Mouse (Mus musculus) hindbrain, embryonic 11.5 days (tissue): ENCODE results near the gene Atp10b. TPM values are rescaled to one million over a fixed set of nuclear protein-coding genes. Genes with fewer than 3 reads are reported as not detected.

Source experiments
- ATAC-seq: fragments of 200-750 bp; cut with Nextera tagmentation; 2 replicates; pipeline ENCODE4 v1.8.0; 2017; ENCODE audit warnings: mild to moderate bottlenecking, moderate TSS enrichment, moderate library complexity; ENCODE audit not compliant: low FRiP score
- DNase-seq: peaks from one replicate; pipeline ENCODE4 v3.0.0-alpha.2; 2015; ENCODE audit warnings: low spot score
- H3K27ac ChIP-seq: fragments of 300-500 bp; sonication (generic); 2 replicates; pipeline ENCODE4 v1.5.1; 2014; ENCODE audit warnings: mild to moderate bottlenecking, low read depth, low read length
- H3K27me3 ChIP-seq: fragments of 300-500 bp; sonication (generic); 2 replicates; pipeline ENCODE4 v1.6.1; 2014; ENCODE audit warnings: mild to moderate bottlenecking, low read length, moderate library complexity, mixed read lengths; ENCODE audit not compliant: control insufficient read depth, insufficient read depth
- H3K36me3 ChIP-seq: fragments of 300-500 bp; sonication (generic); 2 replicates; pipeline ENCODE4 v1.6.1; 2014; ENCODE audit warnings: mild to moderate bottlenecking, low read length, moderate library complexity, mixed read lengths; ENCODE audit not compliant: control insufficient read depth, insufficient read depth
- H3K4me1 ChIP-seq: fragments of 300-500 bp; sonication (generic); replicated peaks from 2 replicates; pipeline ENCODE4 v1.6.1; 2014; ENCODE audit warnings: low read length, mixed read lengths; ENCODE audit not compliant: control insufficient read depth, insufficient read depth
- H3K4me2 ChIP-seq: fragments of 300-500 bp; sonication (generic); replicated peaks from 2 replicates; pipeline ENCODE4 v1.6.1; 2014; ENCODE audit warnings: mild to moderate bottlenecking, low read depth, low read length
- H3K4me3 ChIP-seq: fragments of 300-500 bp; sonication (generic); 2 replicates; pipeline ENCODE4 v1.5.1; 2014; ENCODE audit warnings: low read depth, low read length
- H3K9ac ChIP-seq: fragments of 300-500 bp; sonication (generic); 2 replicates; pipeline ENCODE4 v1.6.1; 2014; ENCODE audit warnings: low read depth, low read length
- H3K9me3 ChIP-seq: fragments of 300-500 bp; sonication (generic); 2 replicates; pipeline ENCODE4 v1.6.1; 2016; ENCODE audit warnings: low read length; ENCODE audit not compliant: control insufficient read depth
- WGBS: fragments of 180-500 bp; shearing (Covaris S2); extraction: QIAGEN DNeasy Blood & Tissue Kit; methylation state at CpG from one replicate; pipeline ENCODE4 v1.1.7; 2014; 5-methylcytosine and 5-hydroxymethylcytosine counted together
- polyA plus RNA-seq: library from polyadenylated mRNA; unstranded; fragments of >200 nt; fragmentation: Nextera tagmentation; extraction: Ambion mirVana; gene quantifications from 2 replicates; pipeline ENCODE4 v1.2.1, GENCODE M21; 2014

Gene Atp10b
- polyA plus RNA-seq, 1 experiment from 2014 or later, result 0.71 TPM

DNA sequence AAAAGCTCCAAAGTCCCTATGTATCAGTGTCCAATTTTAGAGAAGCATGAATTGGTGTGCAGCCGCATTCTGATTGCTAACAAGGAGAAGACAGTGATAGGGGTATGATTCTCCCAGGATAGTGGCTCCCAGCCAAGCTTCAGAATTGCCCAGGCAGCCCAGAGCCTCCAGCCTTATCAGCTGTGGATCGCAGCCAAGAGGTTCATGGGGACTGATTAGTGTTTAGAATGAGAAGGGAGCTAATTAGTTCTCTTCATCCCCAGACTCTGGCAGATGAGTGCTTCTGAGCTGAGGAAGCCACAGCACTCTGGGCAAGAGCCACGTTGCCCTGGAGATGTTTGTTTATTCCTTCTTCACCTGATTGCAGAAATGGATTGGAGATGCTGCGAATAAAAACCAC is 67.3 kb downstream of the Atp10b start:
- no peaks in the 10 kb centered on the region for H3K4me1 ChIP-seq
- no peak overlapping the region for H3K4me2 ChIP-seq
- no peaks in the 10 kb centered on the region for H3K27me3 ChIP-seq
- H3K9ac ChIP-seq, result no peak overlapping the region
- no peaks in the 10 kb centered on the region for H3K36me3 ChIP-seq
- ATAC-seq (no peak), DNase-seq (no peak)
- no peak overlapping the region for H3K27ac ChIP-seq
- 82% methylated on average over 4 of the region's 4 CpGs for WGBS
- no peak overlapping the region for H3K4me3 ChIP-seq
- no peaks in the 10 kb centered on the region for H3K9me3 ChIP-seq

- DNase-seq, result no peak
- H3K9ac ChIP-seq, result no peak overlapping the region
- no peaks in the 10 kb centered on the region for H3K4me1 ChIP-seq
- no peak overlapping the region for H3K4me3 ChIP-seq
- no peaks in the 10 kb centered on the region for H3K36me3 ChIP-seq
- H3K9me3 ChIP-seq, result no peaks in the 10 kb centered on the region
- WGBS, result 95% methylated on average over 6 of the region's 6 CpGs
- H3K27me3 ChIP-seq, result no peaks in the 10 kb centered on the region
- H3K4me2 ChIP-seq, result no peak overlapping the region
- H3K27ac ChIP-seq, result no peak overlapping the region
- no peak for ATAC-seq
Observed at GRCm38 (mm10) chr11:43230231-43230630, 80.6 kb downstream of the Atp10b start.

- DNase-seq, result no peak
- 80% methylated on average over 7 of the region's 7 CpGs for WGBS
Observed at GRCm38 (mm10) chr11:43232073-43232472, 82.4 kb downstream of the Atp10b start.

GRCm38 (mm10) chr11:43236360-43237039 is 86.8 kb downstream of the Atp10b start:
- no peaks in the 10 kb centered on the region for H3K27me3 ChIP-seq
- no peaks in the 10 kb centered on the region for H3K36me3 ChIP-seq
- DNase-seq, result no peak
- no peaks in the 10 kb centered on the region for H3K9me3 ChIP-seq
- H3K4me1 ChIP-seq, result no peaks in the 10 kb centered on the region
- no peak overlapping the region for H3K9ac ChIP-seq
- H3K27ac ChIP-seq, result no peak overlapping the region
- ATAC-seq, result no peak
- H3K4me2 ChIP-seq, result no peak overlapping the region
- WGBS, result 86% methylated on average over 8 of the region's 8 CpGs
- no peak overlapping the region for H3K4me3 ChIP-seq

More at GRCm38 (mm10) chr11:43232073-43232472, 82.4 kb downstream of the Atp10b start:
- Histone ChIP-seq H3K4me3 (no peak overlapping the region), H3K9me3 (no peaks in the 10 kb centered on the region), H3K36me3 (no peaks in the 10 kb centered on the region), H3K9ac (no peak overlapping the region), H3K27me3 (no peaks in the 10 kb centered on the region), H3K4me2 (no peak overlapping the region), H3K4me1 (no peaks in the 10 kb centered on the region), H3K27ac (no peak overlapping the region)
- no peak for ATAC-seq

- Histone ChIP-seq H3K27ac (no peak overlapping the region), H3K4me2 (no peak overlapping the region), H3K4me3 (no peak overlapping the region), H3K9me3 (no peaks in the 10 kb centered on the region), H3K9ac (no peak overlapping the region), H3K36me3 (no peaks in the 10 kb centered on the region), H3K27me3 (no peaks in the 10 kb centered on the region), H3K4me1 (no peaks in the 10 kb centered on the region)
- ATAC-seq (no peak), DNase-seq (no peak)
- 94% methylated on average over 8 of the region's 8 CpGs for WGBS
Observed at GRCm38 (mm10) chr11:43239804-43240203, 90.1 kb downstream of the Atp10b start.

- H3K9ac ChIP-seq, result no peak overlapping the region
- H3K4me1 ChIP-seq, result no peaks in the 10 kb centered on the region
- no peaks in the 10 kb centered on the region for H3K9me3 ChIP-seq
- H3K36me3 ChIP-seq, result no peaks in the 10 kb centered on the region
- no peak overlapping the region for H3K4me2 ChIP-seq
- peak; percentile 1 for DNase-seq
- no peak for ATAC-seq
- no peaks in the 10 kb centered on the region for H3K27me3 ChIP-seq
- WGBS, result 50% methylated on average over 6 of the region's 6 CpGs
- H3K4me3 ChIP-seq, result no peak overlapping the region
- no peak overlapping the region for H3K27ac ChIP-seq
Observed at GRCm38 (mm10) chr11:43253034-43253433, 103.4 kb downstream of the Atp10b start.

- no peaks in the 10 kb centered on the region for H3K9me3 ChIP-seq
- no peak overlapping the region for H3K4me2 ChIP-seq
- WGBS, result 88% methylated on average over 4 of the region's 4 CpGs
- H3K27me3 ChIP-seq, result no peaks in the 10 kb centered on the region
- DNase-seq (no peak), ATAC-seq (no peak)
- no peak overlapping the region for H3K9ac ChIP-seq
- H3K27ac ChIP-seq, result no peak overlapping the region
- no peaks in the 10 kb centered on the region for H3K36me3 ChIP-seq
- no peak overlapping the region for H3K4me3 ChIP-seq
- no peaks in the 10 kb centered on the region for H3K4me1 ChIP-seq
Observed at GRCm38 (mm10) chr11:43255262-43255661, 105.6 kb downstream of the Atp10b start.

- Histone ChIP-seq H3K9me3 (no peaks in the 10 kb centered on the region), H3K27ac (no peak overlapping the region), H3K4me2 (no peak overlapping the region), H3K4me3 (no peak overlapping the region), H3K27me3 (no peaks in the 10 kb centered on the region), H3K9ac (no peak overlapping the region), H3K4me1 (no peaks in the 10 kb centered on the region), H3K36me3 (no peaks in the 10 kb centered on the region)
- DNase-seq (no peak), ATAC-seq (no peak)
- WGBS, result 79% methylated on average over 3 of the region's 3 CpGs
Observed at GRCm38 (mm10) chr11:43257291-43257690, 107.6 kb downstream of the Atp10b start.

- Histone ChIP-seq H3K9me3 (no peaks in the 10 kb centered on the region), H3K4me3 (no peak overlapping the region), H3K4me2 (no peak overlapping the region), H3K36me3 (no peaks in the 10 kb centered on the region), H3K9ac (no peak overlapping the region), H3K27me3 (no peaks in the 10 kb centered on the region), H3K4me1 (no peaks in the 10 kb centered on the region), H3K27ac (no peak overlapping the region)
- ATAC-seq (no peak), DNase-seq (no peak)
- 84% methylated on average over 7 of the region's 7 CpGs for WGBS
Observed at GRCm38 (mm10) chr11:43257781-43258180, 108.1 kb downstream of the Atp10b start.
